Mouse (Mus musculus): ENCODE data around the gene Lsr. TPM values are rescaled to one million over a fixed set of nuclear protein-coding genes. Genes with fewer than 3 reads are reported as not detected.

Lsr gene
- polyA plus RNA-seq (2014; fragmentation: Illumina TruSeq; extraction: RNeasy Lipid Tissue Mini Kit (QIAGEN cat#74804); ENCODE audit: low read depth, low replicate concordance) = 45.5 TPM

DNA sequence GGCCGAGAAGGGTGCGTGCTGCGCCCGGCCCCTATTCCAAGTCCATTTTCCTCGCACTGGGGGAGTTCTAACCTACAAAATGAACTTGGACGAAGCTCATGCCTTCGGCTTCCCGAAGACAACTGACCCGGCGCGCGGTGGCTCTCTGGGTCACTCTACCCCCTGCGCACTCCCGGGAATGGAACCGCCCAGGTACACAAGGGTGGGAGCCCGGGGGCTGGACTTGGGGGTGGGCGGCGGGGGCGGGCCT, at the start of gene Lsr:
Lsr (minus strand) TSS at position 214 of the 250 bp plus-strand sequence.

GRCm38 (mm10) chr7:30973501-30974289, 431 bp upstream of the Lsr start, which contains the start of gene Fam187b:
Fam187b (plus strand) TSS chr7:30973790.

DNA sequence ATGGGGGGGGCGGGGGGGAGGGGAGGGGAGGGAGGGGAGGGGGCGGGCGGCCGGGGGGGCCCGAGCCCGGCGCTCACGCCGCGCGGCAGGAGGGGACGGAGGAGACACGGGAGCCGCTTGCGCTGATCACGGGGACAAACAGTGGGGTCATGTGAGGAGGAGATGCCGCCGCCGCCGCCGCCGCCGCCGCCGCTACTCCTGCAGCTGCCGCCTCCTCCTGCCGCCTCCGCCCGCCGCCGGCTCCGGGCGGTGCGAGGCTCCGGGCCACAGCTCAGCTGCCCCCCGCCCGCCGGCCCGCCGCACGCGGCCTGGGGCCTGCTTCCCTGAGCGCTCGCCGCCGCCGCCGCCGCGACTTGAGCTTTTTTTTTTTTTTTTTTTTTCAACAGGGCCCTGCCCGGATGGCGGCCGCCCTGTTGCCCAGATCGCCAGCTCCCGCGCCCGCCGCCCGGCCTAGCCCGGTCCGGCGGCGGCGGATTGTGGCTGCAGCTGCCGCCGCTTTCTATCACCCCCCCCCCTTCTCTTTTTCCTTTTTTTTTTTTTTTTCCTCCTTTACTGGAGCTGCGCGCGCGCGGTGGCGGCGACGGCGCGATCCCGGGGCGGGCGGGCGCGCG, 16.4 kb downstream of the Lsr start, which contains the start of gene Usf2:
Usf2 (minus strand) TSS at position 48 of the 611 bp plus-strand sequence.

GRCm38 (mm10) chr7:30943909-30944635, 29.2 kb downstream of the Lsr start, which contains the start of gene Hamp:
Hamp (minus strand) TSS chr7:30944032.

DNA sequence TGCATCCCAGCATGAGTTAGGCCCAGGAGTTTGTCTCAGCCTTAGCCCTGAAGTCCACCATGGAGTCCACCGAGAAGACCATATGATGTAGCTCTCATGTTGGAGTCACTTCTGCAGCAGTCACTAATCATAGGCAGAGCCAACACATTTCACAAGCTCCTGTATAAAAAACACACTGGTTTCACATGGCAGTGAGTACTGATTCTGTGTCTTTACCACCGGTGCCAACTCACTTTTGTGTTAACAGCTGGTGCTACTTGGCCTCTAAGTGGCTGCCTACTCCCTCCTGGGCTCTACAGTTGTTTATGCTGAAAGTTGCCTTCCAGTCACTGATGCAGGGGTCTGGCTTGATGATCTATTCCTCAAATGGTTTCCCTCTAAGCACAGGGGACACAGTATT, 48.7 kb downstream of the Lsr start, which contains the start of gene Hamp2:
Hamp2 (minus strand) TSS at position 101 of the 400 bp plus-strand sequence.

GRCm38 (mm10) chr7:30914732-30915131, 58.5 kb downstream of the Lsr start, which contains the start of gene Mag:
Mag (minus strand) TSS chr7:30914873.

Other genes starting within 250 kb of the Lsr start
- gene Tmem147, start 243.9 kb downstream of the Lsr start, polyA plus RNA-seq (2014; fragmentation: Illumina TruSeq; extraction: RNeasy Lipid Tissue Mini Kit (QIAGEN cat#74804); ENCODE audit: low read depth, low replicate concordance) = 135 TPM
- gene Gapdhs, start 229.8 kb downstream of the Lsr start, polyA plus RNA-seq (2014; fragmentation: Illumina TruSeq; extraction: RNeasy Lipid Tissue Mini Kit (QIAGEN cat#74804); ENCODE audit: low read depth, low replicate concordance) = 58.5 TPM
- 31.5 TPM for gene Sbsn, start 222.0 kb downstream of the Lsr start, polyA plus RNA-seq (2014; fragmentation: Illumina TruSeq; extraction: RNeasy Lipid Tissue Mini Kit (QIAGEN cat#74804); ENCODE audit: low read depth, low replicate concordance)
- 12.2 TPM for gene Dmkn, start 209.7 kb downstream of the Lsr start, polyA plus RNA-seq (2014; fragmentation: Illumina TruSeq; extraction: RNeasy Lipid Tissue Mini Kit (QIAGEN cat#74804); ENCODE audit: low read depth, low replicate concordance)
- not detected for gene Krtdap, start 185.6 kb downstream of the Lsr start, polyA plus RNA-seq (2014; fragmentation: Illumina TruSeq; extraction: RNeasy Lipid Tissue Mini Kit (QIAGEN cat#74804); ENCODE audit: low read depth, low replicate concordance)
- gene Ffar2, start 149.7 kb downstream of the Lsr start, polyA plus RNA-seq (2014; fragmentation: Illumina TruSeq; extraction: RNeasy Lipid Tissue Mini Kit (QIAGEN cat#74804); ENCODE audit: low read depth, low replicate concordance) = 29.9 TPM
- gene Ffar3, start 117.3 kb downstream of the Lsr start, polyA plus RNA-seq (2014; fragmentation: Illumina TruSeq; extraction: RNeasy Lipid Tissue Mini Kit (QIAGEN cat#74804); ENCODE audit: low read depth, low replicate concordance) = not detected
- not detected for gene Ffar1, start 111.9 kb downstream of the Lsr start, polyA plus RNA-seq (2014; fragmentation: Illumina TruSeq; extraction: RNeasy Lipid Tissue Mini Kit (QIAGEN cat#74804); ENCODE audit: low read depth, low replicate concordance)
- 0.56 TPM for gene Cd22, start 93.1 kb downstream of the Lsr start, polyA plus RNA-seq (2014; fragmentation: Illumina TruSeq; extraction: RNeasy Lipid Tissue Mini Kit (QIAGEN cat#74804); ENCODE audit: low read depth, low replicate concordance)
- 0.88 TPM for gene Mag, start 58.6 kb downstream of the Lsr start, polyA plus RNA-seq (2014; fragmentation: Illumina TruSeq; extraction: RNeasy Lipid Tissue Mini Kit (QIAGEN cat#74804); ENCODE audit: low read depth, low replicate concordance)
- gene Hamp2, start 48.8 kb downstream of the Lsr start, polyA plus RNA-seq (2014; fragmentation: Illumina TruSeq; extraction: RNeasy Lipid Tissue Mini Kit (QIAGEN cat#74804); ENCODE audit: low read depth, low replicate concordance) = not detected
- not detected for gene Hamp, start 29.4 kb downstream of the Lsr start, polyA plus RNA-seq (2014; fragmentation: Illumina TruSeq; extraction: RNeasy Lipid Tissue Mini Kit (QIAGEN cat#74804); ENCODE audit: low read depth, low replicate concordance)
- gene Usf2, start 16.7 kb downstream of the Lsr start, polyA plus RNA-seq (2014; fragmentation: Illumina TruSeq; extraction: RNeasy Lipid Tissue Mini Kit (QIAGEN cat#74804); ENCODE audit: low read depth, low replicate concordance) = 105 TPM
- gene Fam187b, start 326 bp upstream of the Lsr start, polyA plus RNA-seq (2014; fragmentation: Illumina TruSeq; extraction: RNeasy Lipid Tissue Mini Kit (QIAGEN cat#74804); ENCODE audit: low read depth, low replicate concordance) = 13.2 TPM
- 69.0 TPM for gene Fxyd5, start 69.0 kb upstream of the Lsr start, polyA plus RNA-seq (2014; fragmentation: Illumina TruSeq; extraction: RNeasy Lipid Tissue Mini Kit (QIAGEN cat#74804); ENCODE audit: low read depth, low replicate concordance)
- 0.88 TPM for gene Fxyd7, start 78.0 kb upstream of the Lsr start, polyA plus RNA-seq (2014; fragmentation: Illumina TruSeq; extraction: RNeasy Lipid Tissue Mini Kit (QIAGEN cat#74804); ENCODE audit: low read depth, low replicate concordance)
- gene Fxyd1, start 83.7 kb upstream of the Lsr start, polyA plus RNA-seq (2014; fragmentation: Illumina TruSeq; extraction: RNeasy Lipid Tissue Mini Kit (QIAGEN cat#74804); ENCODE audit: low read depth, low replicate concordance) = 169 TPM
- gene Lgi4, start 85.9 kb upstream of the Lsr start, polyA plus RNA-seq (2014; fragmentation: Illumina TruSeq; extraction: RNeasy Lipid Tissue Mini Kit (QIAGEN cat#74804); ENCODE audit: low read depth, low replicate concordance) = 5.6 TPM
- gene Fxyd3, start 103.2 kb upstream of the Lsr start, polyA plus RNA-seq (2014; fragmentation: Illumina TruSeq; extraction: RNeasy Lipid Tissue Mini Kit (QIAGEN cat#74804); ENCODE audit: low read depth, low replicate concordance) = 48.8 TPM
- 18.4 TPM for gene Hpn, start 141.8 kb upstream of the Lsr start, polyA plus RNA-seq (2014; fragmentation: Illumina TruSeq; extraction: RNeasy Lipid Tissue Mini Kit (QIAGEN cat#74804); ENCODE audit: low read depth, low replicate concordance)
- gene Scn1b, start 153.5 kb upstream of the Lsr start, polyA plus RNA-seq (2014; fragmentation: Illumina TruSeq; extraction: RNeasy Lipid Tissue Mini Kit (QIAGEN cat#74804); ENCODE audit: low read depth, low replicate concordance) = 15.7 TPM
- 39.2 TPM for gene Gramd1a, start 182.4 kb upstream of the Lsr start, polyA plus RNA-seq (2014; fragmentation: Illumina TruSeq; extraction: RNeasy Lipid Tissue Mini Kit (QIAGEN cat#74804); ENCODE audit: low read depth, low replicate concordance)

Data from adipose tissue, adult 10 weeks (tissue).